Mouse (Mus musculus) liver, embryonic 14.5 days (tissue): Measurements from ENCODE around the gene Peak1.
"Not testable (repeated sequence)": the region's sequence is repeated elsewhere in the genome, so short reads cannot be mapped to it uniquely, and the experiment has no call there.

Experiments used
- CTCF ChIP-seq: IDR thresholded peaks from 2 replicates; pipeline ENCODE4 v1.5.1; 2016; ENCODE audit warnings: antibody characterized with exemption, low read depth, control low read depth
- EP300 ChIP-seq: IDR thresholded peaks from 2 replicates; pipeline ENCODE4 v1.6.1; 2016; ENCODE audit warnings: antibody characterized with exemption, low read depth

GRCm38 (mm10) chr9:56437300-56437892, 19.5 kb upstream of the Peak1 start:
- TF ChIP-seq CTCF, EP300: not testable (repeated sequence)
